Comparison of ENCODE assay signal across 25 mouse cellular contexts in genomic region chr5:72164386-72164785, GRCm38 (mm10). TPM values are rescaled to one million over a fixed set of nuclear protein-coding genes. Genes with fewer than 3 reads are reported as not detected.
DNase-seq lines count a peak whose midpoint lies in the region; ATAC-seq and TF ChIP-seq lines count a peak whose summit lies in the region.
"Had no signal": no experiment of that assay in that cellular context is flagged by ENCODE, and none has a peak within 500 bp of the region (broad histone marks: within the 10 kb centered on the region; RNA-seq: fewer than 3 reads in every experiment).

No protein-coding gene starts in this region.

- H3K4me1 ChIP-seq in kidney, postnatal 0 days (replicated peaks; ENCODE audit: insufficient read depth, low read length): 0 out of 2 replicates have a peak, but pooled peaks cover 6% of the 10 kb centered on the region
- peaks cover 45% of the 10 kb centered on the region for H3K4me1 ChIP-seq in liver, embryonic 13.5 days (replicated peaks)

- no peak overlapping the region for H3K4me3 ChIP-seq in kidney, postnatal 0 days (replicated peaks; ENCODE audit: low read depth, low read length)
- H3K4me3 ChIP-seq in liver, embryonic 13.5 days (replicated peaks): no peak overlapping the region
- H3K4me3 ChIP-seq: hindbrain, embryonic 15.5 days; kidney, embryonic 15.5 days; limb, embryonic 13.5 days; midbrain, embryonic 12.5 days had no signal

- no peaks in the 10 kb centered on the region for H3K9me3 ChIP-seq in kidney, postnatal 0 days (replicated peaks; ENCODE audit: low read length)
- no peaks in the 10 kb centered on the region for H3K9me3 ChIP-seq in liver, embryonic 13.5 days (replicated peaks)
- H3K9me3 ChIP-seq: G1E; hindbrain, embryonic 15.5 days; kidney, embryonic 15.5 days; limb, embryonic 13.5 days; midbrain, embryonic 12.5 days had no signal

- peaks cover 28% of the 10 kb centered on the region for H3K36me3 ChIP-seq in kidney, postnatal 0 days (ENCODE audit: insufficient read depth, low read length)
- peaks cover 36% of the 10 kb centered on the region for H3K36me3 ChIP-seq in liver, embryonic 13.5 days

- no peak overlapping the region for H3K9ac ChIP-seq in kidney, postnatal 0 days (ENCODE audit: low read depth, low read length)
- no peak overlapping the region for H3K9ac ChIP-seq in liver, embryonic 13.5 days
- H3K9ac ChIP-seq: hindbrain, embryonic 15.5 days; kidney, embryonic 15.5 days; limb, embryonic 13.5 days; midbrain, embryonic 12.5 days had no signal

- no peak overlapping the region for H3K27ac ChIP-seq in kidney, postnatal 0 days
- H3K27ac ChIP-seq in liver, embryonic 13.5 days: no peak overlapping the region
- H3K27ac ChIP-seq: hindbrain, embryonic 15.5 days; kidney, embryonic 15.5 days; limb, embryonic 13.5 days; midbrain, embryonic 12.5 days had no signal

- no peak overlapping the region for H3K4me2 ChIP-seq in kidney, postnatal 0 days (ENCODE audit: low read length)
- H3K4me2 ChIP-seq in liver, embryonic 13.5 days: 0 out of 2 replicates have a peak overlapping the region, but pooled peaks have one; percentile 1
- H3K4me2 ChIP-seq: heart, embryonic 11.5 days; hindbrain, embryonic 15.5 days; kidney, embryonic 15.5 days; limb, embryonic 13.5 days; midbrain, embryonic 12.5 days had no signal

- TF ChIP-seq CTCF in kidney, postnatal 0 days (IDR thresholded peaks at IDR 0.05; ENCODE audit: low read depth): peak; percentile 22; the same call in 1 of the 2 replicates

- no peaks in the 10 kb centered on the region for H3K27me3 ChIP-seq in kidney, postnatal 0 days (ENCODE audit: insufficient read depth, low read length)
- no peaks in the 10 kb centered on the region for H3K27me3 ChIP-seq in liver, embryonic 13.5 days
- H3K27me3 ChIP-seq: hindbrain, embryonic 15.5 days; kidney, embryonic 15.5 days; limb, embryonic 13.5 days; midbrain, embryonic 12.5 days had no signal

- WGBS in kidney, postnatal 0 days: 20% methylated on average over 7 of the region's 7 CpGs
- 60% methylated on average over 7 of the region's 7 CpGs for WGBS in liver, embryonic 13.5 days (ENCODE audit: insufficient replicate concordance)

- peak; percentile 62 for DNase-seq in heart, adult 11 months
- no peak for DNase-seq in heart, adult 18-20 months
- peak; percentile 54 for DNase-seq in kidney, postnatal 0 days (ENCODE audit: low spot score)
- DNase-seq in kidney, adult 11 months: no peak
- DNase-seq in liver, embryonic 13.5 days: no peak
- no peak for DNase-seq in liver
- no peak for DNase-seq in adrenal gland, postnatal 4 days (ENCODE audit: low spot score in 2 of 2)
- DNase-seq: adrenal gland, adult 8-10 months; cerebellum, adult 8-10 months; cerebellum, postnatal 25 days; gastrocnemius, postnatal 14 days; layer of hippocampus, adult 9-11 months; lung, postnatal 36 days; right cerebral cortex, adult 18-20 months; spleen, adult 18-20 months; thymus, adult 18-20 months; thymus, postnatal 25 days had no signal

- no peak for ATAC-seq in kidney, postnatal 0 days (replicated peaks; ENCODE audit: low FRiP score, low read depth)
- no peak for ATAC-seq in liver, embryonic 13.5 days (ENCODE audit: low read depth)
- ATAC-seq in erythroid progenitor cell, adult 5-6 weeks (replicated peaks; ENCODE audit: low FRiP score, poor library complexity, severe bottlenecking): no peak
- ATAC-seq: forebrain, embryonic 14.5 days had no signal

RNA-seq across cellular contexts. Expression of gene Commd8, which starts 3.6 kb away (rescaled TPM):
- total RNA-seq in heart, adult 18-20 months (2021): 10 to 100 TPM; 40.0 to 44.0 TPM
- polyA plus RNA-seq in kidney, postnatal 0 days (2015; fragmentation: Nextera tagmentation; extraction: Ambion mirVana): 162 and 163 TPM in 2 replicates
- 78.7 and 98.3 TPM in 2 replicates for polyA plus RNA-seq in liver, embryonic 13.5 days (2015; fragmentation: Nextera tagmentation; extraction: Ambion mirVana)
- total RNA-seq in adrenal gland, postnatal 4 days (2021): 10 to 100 TPM; 87.8 to 90.7 TPM
- total RNA-seq in erythroid progenitor cell, adult 5-6 weeks (2015; ENCODE audit: low replicate concordance): 54.1 and 80.5 TPM in 2 replicates
- total RNA-seq in erythroid progenitor cell, adult 5-6 weeks (2017; ENCODE audit: low replicate concordance): 18.4 and 38.5 TPM in 2 replicates

Comparison
In these comparisons a context has a peak if more than half of its experiments do, and no peak if none do; other contexts are left out.
1. DNase-seq: peak in heart, adult 11 months (single experiment) and kidney, postnatal 0 days (single experiment); none in heart, adult 18-20 months (0 of 2), kidney, adult 11 months (single experiment), liver, embryonic 13.5 days (single experiment), liver (single experiment) and adrenal gland, postnatal 4 days (0 of 2).